Mouse (Mus musculus) v-Abl transformed pro-B cells (cell line): Measurements from ENCODE around the gene Cox7a2.

Source experiments
- in situ Hi-C, 2 experiments: fragments of 400-800 bp; cut with MboI; formaldehyde crosslinking; loops; one replicate each; pipeline ENCODE4 v1.15.1; 2025; ENCODE audit not compliant: unreplicated experiment in 2 of 2

Cox7a2 gene

GRCm38 (mm10) chr9:79759385-79760005, at the start of gene Cox7a2:
Gene Cox7a2, minus strand, starts transcription at chr9:79759878.
- in situ Hi-C loops: loop anchor here in 1 of 2 experiments (5.0 kb wide), 1 partner anchor 33 kb away; the partner anchor contains the start of gene Tmem30a

GRCm38 (mm10) chr9:79809411-79809810, 49.7 kb upstream of the Cox7a2 start:
- in situ Hi-C loops: loop anchor here in 1 of 2 experiments (5.0 kb wide), 1 partner anchor 193 kb away; no protein-coding TSS in a partner anchor

DNA sequence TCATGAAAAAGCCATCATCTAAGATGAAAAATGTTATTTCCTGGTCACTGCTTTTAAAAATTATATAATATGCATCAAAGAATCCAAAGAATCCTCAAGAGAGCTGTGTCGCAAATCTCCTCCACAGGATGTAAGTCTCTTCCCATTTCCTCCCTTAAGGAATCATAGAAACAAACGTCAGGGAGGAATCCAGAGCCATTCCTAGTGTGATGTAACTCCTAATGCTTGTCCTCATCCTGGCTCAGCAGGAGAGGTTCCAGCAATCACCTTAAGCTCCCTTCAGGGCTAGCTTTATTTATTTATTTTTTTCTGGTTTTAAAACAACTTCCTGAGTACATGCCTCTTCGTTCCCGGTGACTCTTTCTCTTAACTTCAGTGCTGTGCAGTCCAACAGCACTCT, 47.5 kb upstream of the Cox7a2 start:
- in situ Hi-C loops: loop anchor here in 1 of 2 experiments (5.0 kb wide), 1 partner anchor 195 kb away; no protein-coding TSS in a partner anchor

- in situ Hi-C loops: loop anchor here in 1 of 2 experiments (5.0 kb wide), 1 partner anchor 196 kb away; no protein-coding TSS in a partner anchor
Measured at GRCm38 (mm10) chr9:79806317-79807075, 46.8 kb upstream of the Cox7a2 start.

- in situ Hi-C loops: loop anchor here in 1 of 2 experiments (5.0 kb wide), 1 partner anchor 197 kb away; no protein-coding TSS in a partner anchor
Measured at GRCm38 (mm10) chr9:79805426-79805825, 45.7 kb upstream of the Cox7a2 start.

DNA sequence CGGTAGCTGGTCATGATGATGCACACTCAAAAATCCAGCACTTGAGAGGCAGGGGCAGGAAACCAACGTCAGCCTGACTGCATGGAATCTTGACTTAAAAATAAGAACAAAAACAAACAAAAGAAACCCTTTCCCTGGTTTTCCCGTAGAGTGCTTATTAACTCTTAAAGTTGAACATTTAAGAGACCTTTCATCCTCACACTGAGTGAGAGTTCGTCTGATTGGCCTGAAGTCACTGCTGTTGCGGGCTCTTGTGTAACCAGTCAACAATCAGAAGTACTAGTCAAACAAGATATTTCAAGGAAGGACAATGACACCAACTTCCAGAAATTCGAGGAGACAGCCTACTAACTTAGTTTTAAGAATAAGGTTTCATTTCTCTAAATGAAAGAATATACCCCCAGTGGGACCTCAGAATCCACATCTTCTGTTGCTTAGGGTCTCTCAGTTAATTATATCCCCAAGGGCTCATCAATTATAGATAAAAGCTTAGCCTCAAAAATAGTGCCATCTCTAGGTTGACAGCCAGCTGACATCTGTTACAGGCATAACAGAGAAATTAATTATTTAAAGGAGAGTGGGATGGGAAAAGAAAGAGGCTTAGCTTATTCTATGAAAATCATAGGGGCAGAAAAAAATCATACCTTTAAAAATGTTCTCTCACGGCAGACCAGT, 36.9 kb upstream of the Cox7a2 start:
- in situ Hi-C loops: loop anchor here (10.0 to 25.0 kb wide), 2 partner anchors 62 to 1859 kb away; no protein-coding TSS in a partner anchor

DNA sequence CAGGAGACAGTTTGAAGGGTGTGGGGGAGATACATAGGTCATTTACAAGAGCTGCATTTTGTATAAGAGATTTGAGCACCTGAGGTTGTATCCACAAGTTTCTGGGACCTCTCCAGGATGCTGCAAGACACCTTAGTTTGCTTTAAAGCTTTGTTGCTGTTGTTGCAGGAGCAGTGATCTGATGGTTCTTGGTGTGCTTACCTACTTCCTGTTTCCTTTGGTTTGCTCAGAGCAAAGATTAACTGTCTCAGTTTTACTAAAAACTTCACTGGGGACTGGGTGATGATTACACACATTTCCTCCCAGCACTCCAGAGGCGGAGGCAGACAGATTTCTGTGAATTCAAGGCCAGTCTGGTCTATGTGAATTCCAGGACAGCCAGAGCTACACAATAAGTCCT, 35.4 kb upstream of the Cox7a2 start:
- in situ Hi-C loops: loop anchor here (10.0 to 25.0 kb wide), 2 partner anchors 60 to 1858 kb away; no protein-coding TSS in a partner anchor

DNA sequence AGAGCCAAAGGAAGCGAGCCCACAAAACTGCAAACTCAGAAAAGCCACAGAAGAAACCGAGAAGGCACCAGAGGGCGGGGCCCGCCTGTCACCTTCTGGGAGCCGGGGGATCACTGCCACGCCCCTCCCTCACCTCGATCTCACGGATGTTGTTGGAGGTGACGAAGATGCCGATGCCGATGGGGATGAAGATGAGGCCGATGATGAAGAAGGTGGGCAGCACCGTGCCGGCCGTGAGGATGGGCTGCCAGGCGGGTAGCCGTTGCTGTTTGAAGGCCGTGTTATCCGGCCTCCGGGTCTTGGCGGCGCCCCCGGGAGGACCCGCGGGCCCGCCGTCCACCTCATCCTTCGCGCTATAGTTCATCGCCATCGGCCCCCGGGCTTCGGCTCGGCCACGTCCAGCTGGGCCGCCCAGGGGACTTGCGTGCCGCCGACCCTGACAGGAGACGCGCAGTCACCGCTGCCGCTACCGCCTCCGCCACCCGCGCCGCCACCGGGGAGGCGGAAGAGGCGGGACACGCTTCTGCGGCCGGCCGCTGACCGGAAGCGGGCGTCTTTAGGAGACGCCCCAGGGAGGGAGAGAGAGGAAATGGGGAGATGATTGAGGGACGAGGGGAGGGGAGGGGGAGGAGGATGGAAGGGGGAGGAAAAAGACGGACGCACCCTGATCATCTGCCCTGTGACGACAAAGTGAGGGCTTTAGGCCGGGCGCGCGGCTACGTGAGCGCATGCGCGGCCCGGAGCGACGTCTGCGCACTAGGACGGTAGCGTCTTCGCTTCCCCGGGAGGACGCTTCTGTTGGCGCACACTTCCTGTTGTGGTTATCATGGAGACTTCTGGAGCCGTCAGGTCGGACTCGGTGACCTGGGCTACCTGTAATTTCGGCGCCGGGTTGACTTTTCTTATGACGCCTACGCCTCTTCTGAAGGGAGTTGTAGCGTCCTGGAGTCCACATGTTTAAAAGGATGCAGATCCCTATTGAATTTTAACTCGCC, 33.5 kb upstream of the Cox7a2 start, which contains the start of gene Tmem30a:
Tmem30a (minus strand) TSS at position 667 of the 995 bp plus-strand sequence.
- in situ Hi-C loops: loop anchor here (5.0 to 25.0 kb wide), 3 partner anchors 36 to 1856 kb away; partner anchors contain the start of gene Cox7a2 (in 1 of the 2)

- in situ Hi-C loops: loop anchor here in 1 of 2 experiments (25.0 kb wide), 1 partner anchor 1848 kb away; no protein-coding TSS in a partner anchor
Measured at GRCm38 (mm10) chr9:79785794-79786085, 26.1 kb upstream of the Cox7a2 start.

DNA sequence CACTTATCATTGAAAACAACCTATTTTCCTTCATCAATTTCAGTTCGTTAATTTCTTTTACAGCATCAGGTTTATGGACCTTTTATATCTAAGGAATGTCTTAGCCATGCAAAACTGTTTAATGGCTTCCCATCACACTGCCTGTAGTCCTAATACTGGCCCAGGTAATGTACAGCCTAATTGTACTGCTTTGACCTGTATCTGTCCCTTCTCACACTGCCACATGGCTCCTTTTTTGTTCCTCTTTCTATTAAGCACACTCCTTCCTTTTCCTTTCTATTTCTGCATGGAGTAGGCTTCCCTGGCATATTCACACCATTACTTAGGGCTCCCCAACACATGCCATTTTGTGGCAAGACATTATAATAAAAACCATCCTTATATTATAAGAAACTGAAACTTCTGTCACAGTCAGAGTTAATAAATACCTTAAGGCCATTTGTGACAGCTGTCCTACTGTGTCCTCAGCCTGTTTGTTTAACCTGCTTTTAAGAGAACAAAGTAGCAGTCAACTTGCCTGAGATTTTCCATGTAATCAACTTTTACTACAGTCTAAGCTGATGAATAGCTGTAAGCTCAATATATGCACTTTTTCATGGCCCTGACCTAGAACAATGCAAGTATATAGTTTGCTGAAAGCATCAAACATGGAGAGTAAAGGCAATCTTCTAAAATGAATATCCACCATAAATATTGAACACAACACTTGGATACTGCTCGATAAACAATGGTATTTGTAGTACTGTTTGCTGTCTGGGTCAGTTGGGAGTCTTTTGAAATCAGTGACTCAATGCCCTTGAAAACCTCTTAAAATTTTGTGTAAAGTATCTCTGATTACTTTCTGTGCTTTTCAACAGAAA, 25.5 kb upstream of the Cox7a2 start:
- in situ Hi-C loops: loop anchor here in 1 of 2 experiments (25.0 kb wide), 1 partner anchor 1848 kb away; no protein-coding TSS in a partner anchor

DNA sequence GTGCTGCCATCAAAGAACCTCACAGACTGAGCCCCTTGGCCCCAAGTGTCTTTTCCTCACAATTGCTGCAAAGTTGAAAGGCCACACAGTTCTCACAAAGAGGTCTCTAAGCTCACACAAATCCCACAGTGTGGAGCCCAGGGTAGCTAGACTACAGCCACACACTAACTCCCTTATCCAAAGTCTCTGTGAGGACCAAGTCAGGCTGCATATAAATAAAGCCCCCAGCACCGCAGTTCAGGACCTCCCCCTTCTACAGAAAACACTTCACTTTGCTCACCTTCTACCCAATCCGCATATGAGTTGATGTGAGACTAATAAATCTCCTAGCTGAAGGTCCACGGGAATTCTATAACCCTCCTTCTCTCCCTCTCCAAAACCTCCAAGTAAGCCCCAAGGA, 24.8 kb upstream of the Cox7a2 start:
- in situ Hi-C loops: loop anchor here in 1 of 2 experiments (25.0 kb wide), 1 partner anchor 1847 kb away; no protein-coding TSS in a partner anchor

DNA sequence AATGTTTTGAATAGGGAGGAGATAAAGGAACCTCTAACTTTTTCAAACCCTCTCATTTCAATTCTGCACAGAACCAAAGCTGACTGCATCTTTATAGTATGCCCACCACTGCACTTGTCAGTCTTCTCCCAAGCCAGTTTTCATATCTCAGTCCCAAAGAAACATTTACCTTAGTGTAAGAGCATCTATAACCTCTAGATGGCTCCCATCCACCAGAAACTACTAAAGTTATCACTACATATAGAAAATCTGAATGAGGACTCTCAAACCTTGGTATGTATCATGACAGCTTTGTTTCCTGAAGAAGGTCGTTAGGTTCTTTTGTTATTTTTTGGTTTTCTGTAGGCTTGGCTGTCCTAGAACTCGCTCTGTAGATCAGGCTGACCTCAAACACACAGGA, 19.7 kb upstream of the Cox7a2 start:
- in situ Hi-C loops: loop anchor here (5.0 to 25.0 kb wide), 2 partner anchors 228 to 1842 kb away; no protein-coding TSS in a partner anchor

DNA sequence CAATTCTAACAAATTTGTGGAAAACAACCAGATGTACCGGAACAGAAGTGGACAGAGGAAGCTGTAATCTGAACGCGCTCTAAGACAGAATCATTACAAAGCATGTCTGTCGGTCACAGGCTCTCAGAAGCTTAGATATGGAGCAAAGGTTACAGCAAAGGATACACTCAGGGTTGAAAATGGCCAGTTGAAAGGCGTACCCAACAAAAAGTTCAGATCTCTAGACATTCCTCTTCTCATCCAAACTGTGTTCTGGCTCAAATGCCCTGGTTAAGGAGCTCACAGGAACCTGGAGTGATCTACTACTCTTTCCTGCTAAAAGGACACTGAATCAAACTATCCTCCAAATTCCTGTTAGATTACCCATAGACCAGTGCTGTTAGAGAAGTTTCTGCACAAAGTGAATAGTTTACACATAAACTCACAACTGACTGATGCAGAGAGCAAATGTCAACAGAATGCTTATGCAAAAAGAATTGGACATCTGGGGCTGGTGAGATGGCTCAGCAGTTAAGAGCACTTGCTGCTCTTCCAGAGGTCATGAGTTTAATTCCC, 7.4 kb upstream of the Cox7a2 start:
- in situ Hi-C loops: no loop called here

- in situ Hi-C loops: no loop called here
Measured at GRCm38 (mm10) chr9:79765329-79765728, 5.7 kb upstream of the Cox7a2 start.

DNA sequence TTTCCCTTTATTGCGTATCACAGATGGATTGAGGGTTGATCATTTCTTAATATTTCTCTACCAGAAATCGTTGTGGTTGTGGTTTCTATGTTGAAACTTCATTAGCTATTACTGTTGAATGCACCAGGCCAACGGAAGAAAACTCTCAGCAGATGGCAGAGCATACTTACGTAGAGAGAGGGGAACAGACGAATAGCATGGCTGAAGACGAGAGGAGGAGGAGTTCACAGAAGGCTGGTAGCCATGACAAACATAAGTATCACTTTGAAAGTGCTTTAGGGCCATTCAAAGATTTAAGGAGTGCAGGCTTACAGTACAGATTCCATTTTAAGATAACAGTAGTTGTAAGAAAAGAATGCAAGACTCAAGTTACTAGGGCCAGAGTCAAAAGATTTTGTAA, 2.8 kb upstream of the Cox7a2 start:
- in situ Hi-C loops: no loop called here

DNA sequence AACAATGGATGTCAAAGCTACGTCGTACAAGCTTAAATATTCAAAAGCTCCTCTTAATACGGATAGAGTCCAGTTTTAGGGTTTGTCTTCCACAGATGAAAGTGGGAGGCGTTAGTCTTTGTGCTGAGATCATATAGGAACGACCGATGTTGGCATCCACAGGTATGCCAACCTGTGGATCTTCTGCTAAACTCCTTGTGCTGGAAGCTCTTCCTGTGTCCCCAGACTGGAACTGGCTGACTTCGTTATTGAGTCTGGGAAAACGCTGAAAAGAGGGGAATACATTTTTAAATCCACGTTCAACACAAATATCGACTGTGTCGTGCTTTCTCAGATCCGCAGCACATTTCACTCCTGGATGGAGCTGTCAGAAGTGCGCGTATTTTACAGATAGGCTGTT, 398 bp upstream of the Cox7a2 start:
- in situ Hi-C loops: no loop called here

DNA sequence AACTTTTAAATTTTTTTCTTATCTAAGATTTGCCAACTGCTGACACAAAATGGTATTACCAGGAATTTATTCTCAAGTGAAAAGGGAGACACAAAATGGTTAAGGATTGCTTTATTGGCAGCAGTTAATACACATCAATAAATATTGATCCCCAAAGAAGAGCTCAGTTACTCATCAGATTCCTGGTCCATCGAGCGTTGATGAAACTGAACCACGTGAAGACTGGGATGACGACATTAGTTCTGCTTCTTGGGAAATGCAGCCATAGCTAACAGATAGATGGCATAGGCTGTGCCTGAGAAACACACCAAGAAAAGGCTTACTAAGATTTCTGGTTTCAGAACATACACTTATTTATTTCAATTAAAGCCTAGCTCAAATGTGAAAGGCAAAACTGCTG, 4.4 kb downstream of the Cox7a2 start:
- in situ Hi-C loops: loop anchor here in 1 of 2 experiments (5.0 kb wide), 1 partner anchor 37 kb away; the partner anchor contains the start of gene Tmem30a

GRCm38 (mm10) chr9:79751846-79752245, 7.8 kb downstream of the Cox7a2 start:
- in situ Hi-C loops: no loop called here
